14 mouse cellular contexts compared by ENCODE assay signal in genomic region chr19:45837050-45837994, GRCm38 (mm10). TPM values are rescaled to one million over a fixed set of nuclear protein-coding genes. Genes with fewer than 3 reads are reported as not detected.
A peak's percentile ranks its signal among the peaks of the same experiment; 100 is the strongest.
DNase-seq lines count a peak whose midpoint lies in the region; ATAC-seq lines count a peak whose summit lies in the region.
"Had no signal": no experiment of that assay in that cellular context is flagged by ENCODE, and none has a peak within 500 bp of the region (broad histone marks: within the 10 kb centered on the region; RNA-seq: fewer than 3 reads in every experiment).

No protein-coding gene starts in this region.

- ATAC-seq in hindbrain, embryonic 16.5 days = peak; percentile 45; the same call in 1 of the 2 replicates
- no peak for ATAC-seq in hindbrain, embryonic 14.5 days (ENCODE audit: low FRiP score)
- ATAC-seq in neural tube, embryonic 13.5 days (ENCODE audit: low read depth) = peak; percentile 89
- ATAC-seq in stomach, embryonic 16.5 days (ENCODE audit: insufficient read depth, low FRiP score) = peak; percentile 29; the same call in 1 of the 2 replicates
- ATAC-seq: midbrain, embryonic 13.5 days had no signal

- no peaks in the 10 kb centered on the region for H3K36me3 ChIP-seq in hindbrain, embryonic 16.5 days (ENCODE audit: control insufficient read depth, insufficient read depth, low read length)
- H3K36me3 ChIP-seq in hindbrain, embryonic 14.5 days (replicated peaks; ENCODE audit: control insufficient read depth, insufficient read depth) = no peaks in the 10 kb centered on the region
- no peaks in the 10 kb centered on the region for H3K36me3 ChIP-seq in neural tube, embryonic 13.5 days
- H3K36me3 ChIP-seq in stomach, embryonic 16.5 days (ENCODE audit: control insufficient read depth, insufficient read depth, low read length) = no peaks in the 10 kb centered on the region
- H3K36me3 ChIP-seq: heart, embryonic 12.5 days; midbrain, embryonic 13.5 days; neural tube, embryonic 12.5 days had no signal

- H3K4me2 ChIP-seq in hindbrain, embryonic 16.5 days (ENCODE audit: low read length) = no peak overlapping the region
- H3K4me2 ChIP-seq in hindbrain, embryonic 14.5 days (replicated peaks) = no peak overlapping the region
- no peak overlapping the region for H3K4me2 ChIP-seq in neural tube, embryonic 13.5 days
- no peak overlapping the region for H3K4me2 ChIP-seq in stomach, embryonic 16.5 days (ENCODE audit: low read depth, low read length)
- H3K4me2 ChIP-seq: heart, embryonic 12.5 days; liver, embryonic 11.5 days; midbrain, embryonic 13.5 days; neural tube, embryonic 12.5 days had no signal

- no peak overlapping the region for H3K4me3 ChIP-seq in hindbrain, embryonic 16.5 days (ENCODE audit: low read length)
- no peak overlapping the region for H3K4me3 ChIP-seq in hindbrain, embryonic 14.5 days (replicated peaks; ENCODE audit: low read length)
- no peak overlapping the region for H3K4me3 ChIP-seq in neural tube, embryonic 13.5 days
- H3K4me3 ChIP-seq in stomach, embryonic 16.5 days (replicated peaks; ENCODE audit: low read length) = no peak overlapping the region
- H3K4me3 ChIP-seq: heart, embryonic 12.5 days; midbrain, embryonic 13.5 days; neural tube, embryonic 12.5 days had no signal

- WGBS in hindbrain, embryonic 16.5 days = 66% methylated on average over 12 of the region's 12 CpGs
- 68% methylated on average over 12 of the region's 12 CpGs for WGBS in hindbrain, embryonic 14.5 days
- 43% methylated on average over 12 of the region's 12 CpGs for WGBS in neural tube, embryonic 13.5 days
- WGBS in stomach, embryonic 16.5 days = 70% methylated on average over 12 of the region's 12 CpGs

- no peaks in the 10 kb centered on the region for H3K4me1 ChIP-seq in hindbrain, embryonic 16.5 days (ENCODE audit: control insufficient read depth, insufficient read depth, low read depth, low read length)
- H3K4me1 ChIP-seq in hindbrain, embryonic 14.5 days (replicated peaks; ENCODE audit: control insufficient read depth, insufficient read depth, low read length) = no peaks in the 10 kb centered on the region
- peaks cover 12% of the 10 kb centered on the region for H3K4me1 ChIP-seq in neural tube, embryonic 13.5 days (replicated peaks)
- H3K4me1 ChIP-seq in stomach, embryonic 16.5 days (ENCODE audit: control insufficient read depth, insufficient read depth, low read length) = no peaks in the 10 kb centered on the region
- H3K4me1 ChIP-seq: midbrain, embryonic 13.5 days had no signal

- no peaks in the 10 kb centered on the region for H3K27me3 ChIP-seq in hindbrain, embryonic 16.5 days (replicated peaks; ENCODE audit: control insufficient read depth, insufficient read depth, low read length)
- H3K27me3 ChIP-seq in hindbrain, embryonic 14.5 days (ENCODE audit: control insufficient read depth, insufficient read depth, low read length) = no peaks in the 10 kb centered on the region
- no peaks in the 10 kb centered on the region for H3K27me3 ChIP-seq in neural tube, embryonic 13.5 days
- H3K27me3 ChIP-seq in stomach, embryonic 16.5 days (ENCODE audit: control insufficient read depth, insufficient read depth, low read length) = no peaks in the 10 kb centered on the region
- H3K27me3 ChIP-seq: heart, embryonic 12.5 days; midbrain, embryonic 13.5 days; neural tube, embryonic 12.5 days had no signal

- no peaks in the 10 kb centered on the region for H3K9me3 ChIP-seq in hindbrain, embryonic 16.5 days (ENCODE audit: control insufficient read depth, low read length)
- no peaks in the 10 kb centered on the region for H3K9me3 ChIP-seq in hindbrain, embryonic 14.5 days (ENCODE audit: control insufficient read depth, low read length)
- H3K9me3 ChIP-seq in neural tube, embryonic 13.5 days = no peaks in the 10 kb centered on the region
- H3K9me3 ChIP-seq in stomach, embryonic 16.5 days (replicated peaks; ENCODE audit: control insufficient read depth, low read length) = no peaks in the 10 kb centered on the region
- H3K9me3 ChIP-seq: heart, embryonic 12.5 days; midbrain, embryonic 13.5 days; neural tube, embryonic 12.5 days had no signal

- no peak for DNase-seq in hindbrain, embryonic 14.5 days (ENCODE audit: low spot score)
- no peak for DNase-seq in neural tube, embryonic 10.5 days (ENCODE audit: extremely low spot score, low spot score)
- DNase-seq in fat pad, adult 2 months (ENCODE audit: extremely low read depth, low read depth, low spot score) = peak; percentile 76
- DNase-seq in cerebellum, adult 18-20 months = no peak
- DNase-seq: adrenal gland, adult 8-10 months; cerebellum, postnatal 36 days; lung, postnatal 36 days had no signal

- H3K9ac ChIP-seq in hindbrain, embryonic 16.5 days (ENCODE audit: low read depth, low read length) = no peak overlapping the region
- H3K9ac ChIP-seq in hindbrain, embryonic 14.5 days = no peak overlapping the region
- H3K9ac ChIP-seq in neural tube, embryonic 13.5 days = no peak overlapping the region
- peak overlapping the region; percentile 11; the same call in 1 of the 2 replicates for H3K9ac ChIP-seq in stomach, embryonic 16.5 days (ENCODE audit: low read length)
- H3K9ac ChIP-seq: heart, embryonic 12.5 days; midbrain, embryonic 13.5 days; neural tube, embryonic 12.5 days had no signal

- no peak overlapping the region for H3K27ac ChIP-seq in hindbrain, embryonic 16.5 days (ENCODE audit: low read depth, low read length)
- H3K27ac ChIP-seq in hindbrain, embryonic 14.5 days = no peak overlapping the region
- H3K27ac ChIP-seq in neural tube, embryonic 13.5 days (replicated peaks) = no peak overlapping the region
- H3K27ac ChIP-seq in stomach, embryonic 16.5 days (ENCODE audit: low read length) = peak overlapping the region; percentile 93
- H3K27ac ChIP-seq: midbrain, embryonic 13.5 days; neural tube, embryonic 12.5 days had no signal

RNA-seq across cellular contexts. Expression of gene Kcnip2, which starts 21.5 kb away (rescaled TPM):
- polyA plus RNA-seq in hindbrain, embryonic 16.5 days (2015; fragmentation: Nextera tagmentation; extraction: Ambion mirVana) = 17.0 and 19.2 TPM in 2 replicates
- polyA plus RNA-seq in hindbrain, embryonic 14.5 days (2014; fragmentation: Nextera tagmentation; extraction: Ambion mirVana) = 14.1 and 17.6 TPM in 2 replicates
- 8.3 and 8.4 TPM in 2 replicates for polyA plus RNA-seq in neural tube, embryonic 13.5 days (2015; fragmentation: Nextera tagmentation; extraction: Ambion mirVana)
- 2.3 and 2.6 TPM in 2 replicates for polyA plus RNA-seq in stomach, embryonic 16.5 days (2015; fragmentation: Nextera tagmentation; extraction: Ambion mirVana)

RNA-seq across cellular contexts. Expression of gene Mgea5, which starts 53.7 kb away (rescaled TPM):
- polyA plus RNA-seq in hindbrain, embryonic 16.5 days (2015; fragmentation: Nextera tagmentation; extraction: Ambion mirVana) = 63.7 and 68.3 TPM in 2 replicates
- 88.2 and 95.4 TPM in 2 replicates for polyA plus RNA-seq in hindbrain, embryonic 14.5 days (2014; fragmentation: Nextera tagmentation; extraction: Ambion mirVana)
- polyA plus RNA-seq in neural tube, embryonic 13.5 days (2015; fragmentation: Nextera tagmentation; extraction: Ambion mirVana) = 79.4 and 81.4 TPM in 2 replicates
- 35.9 and 40.5 TPM in 2 replicates for polyA plus RNA-seq in stomach, embryonic 16.5 days (2015; fragmentation: Nextera tagmentation; extraction: Ambion mirVana)
